Mouse (Mus musculus): ENCODE measurements around the gene Brsk2.
"Not testable (repeated sequence)": the region's sequence is repeated elsewhere in the genome, so short reads cannot be mapped to it uniquely, and the experiment has no call there.

The Brsk2 gene

DNA sequence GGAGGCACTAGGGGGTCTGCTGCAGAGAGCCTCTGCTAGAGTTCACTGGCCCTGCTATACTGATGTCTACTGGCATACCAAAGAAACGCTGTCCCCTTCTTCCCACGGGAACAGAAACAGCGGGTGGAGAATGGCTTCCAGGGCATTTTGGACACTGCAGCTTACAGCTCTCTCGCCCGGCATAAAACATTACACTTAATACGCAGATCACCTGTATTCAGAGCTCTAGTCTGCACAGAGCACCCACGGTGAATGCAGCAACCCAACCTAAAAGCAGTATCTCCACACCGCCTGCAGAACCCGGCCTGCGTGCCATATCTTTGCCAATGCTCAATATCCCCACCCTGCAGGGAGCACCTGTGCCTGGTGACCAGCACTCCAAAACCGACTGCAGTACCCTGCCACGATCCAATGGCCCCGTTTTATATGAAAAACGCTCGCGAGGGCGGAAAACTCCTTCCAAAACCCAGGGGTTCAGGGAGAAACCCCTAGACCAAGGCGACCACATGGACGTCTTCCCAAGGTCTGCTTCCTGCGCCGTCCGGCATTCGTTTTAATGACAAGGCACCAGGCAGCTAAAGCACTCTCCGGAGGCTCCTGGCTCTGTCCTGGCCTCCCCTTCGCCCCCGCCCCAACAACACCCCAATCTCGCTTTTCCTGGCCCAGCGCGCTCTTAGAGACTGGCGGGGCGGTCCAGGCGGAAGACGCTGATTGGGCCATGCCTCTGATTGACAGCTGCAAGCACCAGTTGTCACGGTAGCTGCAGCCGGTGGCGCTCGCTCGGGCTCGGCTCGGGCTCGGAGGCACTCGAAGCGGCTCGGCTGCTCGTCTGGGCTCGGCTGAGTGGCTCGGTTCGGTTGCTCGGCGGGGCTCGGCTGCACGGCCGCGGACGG, at the start of gene Brsk2:
Gene Brsk2, plus strand, starts transcription at position 846 of the 893 bp plus-strand sequence.
- peak; percentile 97 for DNase-seq

DNA sequence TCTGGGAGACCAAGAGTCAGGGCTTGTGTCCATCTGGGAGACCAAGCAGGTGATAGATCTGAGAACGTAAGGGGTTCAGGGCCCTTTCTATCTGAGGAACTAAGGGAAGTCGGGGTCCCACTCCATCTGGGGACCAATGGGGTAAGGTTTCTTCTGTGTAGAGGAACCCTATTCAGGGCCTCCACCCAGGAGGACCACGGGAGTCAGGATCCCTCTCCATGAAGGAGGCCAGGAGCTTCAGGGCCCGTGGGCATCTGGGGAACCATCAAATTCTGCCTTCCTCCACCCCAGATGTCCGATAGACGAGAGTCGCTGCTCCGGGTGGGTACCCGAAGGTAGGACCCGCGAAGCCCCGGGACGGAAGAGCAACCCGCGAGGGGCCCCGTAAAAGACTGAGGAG, 47.7 kb upstream of the Brsk2 start:
- peak; percentile 43 for DNase-seq

DNA sequence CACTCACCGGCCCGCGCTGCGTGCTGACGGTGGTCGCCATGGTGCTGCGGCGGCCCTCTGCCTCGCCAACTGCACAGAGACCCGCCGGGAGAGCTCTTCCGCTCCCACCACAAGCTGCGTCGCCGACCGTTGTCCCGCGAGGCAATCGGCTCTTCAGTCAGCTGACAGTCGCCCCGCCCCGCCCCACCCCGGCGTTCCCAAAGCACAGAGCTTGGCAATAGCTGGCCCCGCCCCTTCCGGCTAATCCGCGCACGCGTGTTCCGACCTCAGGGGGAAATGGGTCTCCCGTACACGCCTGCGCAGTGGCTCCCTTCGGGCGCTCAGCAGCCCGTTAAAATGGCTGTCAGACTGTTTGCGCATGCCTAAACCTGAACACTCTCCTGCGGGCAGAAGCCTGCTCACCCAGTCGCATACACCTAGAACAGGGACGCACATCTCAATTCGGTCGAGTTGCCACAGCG, 47.3 kb upstream of the Brsk2 start:
- peak; percentile 99 for DNase-seq

DNA sequence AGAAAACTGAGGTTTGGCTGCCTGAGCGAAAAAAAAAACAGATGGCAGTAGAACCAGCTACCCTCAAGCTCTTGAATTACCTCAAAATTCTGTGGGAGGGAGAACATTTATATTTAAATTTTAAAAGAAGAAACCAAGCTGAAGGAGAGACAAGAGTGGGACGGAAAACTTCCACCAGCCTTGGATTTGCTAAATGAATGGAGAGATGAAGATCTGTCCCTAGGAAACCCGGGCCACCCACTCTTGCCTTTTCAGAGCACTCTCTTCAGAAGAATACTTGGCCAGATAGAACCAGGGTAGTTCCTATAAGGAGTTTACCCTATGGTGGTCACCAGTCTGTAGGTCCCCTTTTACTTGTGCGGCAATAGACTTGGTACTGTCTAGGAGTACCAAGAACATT, 46.8 kb upstream of the Brsk2 start:
- DNase-seq: no peak

DNA sequence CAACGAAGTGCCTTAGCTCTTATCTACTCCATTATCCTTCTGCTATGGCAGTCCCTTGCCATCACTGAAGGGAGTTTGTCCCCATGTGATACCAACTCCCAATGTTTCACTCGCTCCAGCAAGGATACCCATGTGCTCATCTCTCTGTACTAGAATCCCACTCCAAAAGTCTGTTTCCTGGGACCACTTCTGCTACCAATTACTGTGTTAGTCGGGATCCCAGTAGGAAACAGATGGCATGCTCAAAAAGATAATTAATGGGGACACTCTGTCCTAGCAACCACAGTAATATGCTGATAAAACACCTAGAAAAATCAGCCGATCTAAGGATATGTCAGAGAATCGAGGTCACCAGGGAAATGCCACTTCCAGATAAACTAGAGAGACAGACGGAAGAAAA, 41.0 kb upstream of the Brsk2 start:
- peak; percentile 62 for DNase-seq

DNA sequence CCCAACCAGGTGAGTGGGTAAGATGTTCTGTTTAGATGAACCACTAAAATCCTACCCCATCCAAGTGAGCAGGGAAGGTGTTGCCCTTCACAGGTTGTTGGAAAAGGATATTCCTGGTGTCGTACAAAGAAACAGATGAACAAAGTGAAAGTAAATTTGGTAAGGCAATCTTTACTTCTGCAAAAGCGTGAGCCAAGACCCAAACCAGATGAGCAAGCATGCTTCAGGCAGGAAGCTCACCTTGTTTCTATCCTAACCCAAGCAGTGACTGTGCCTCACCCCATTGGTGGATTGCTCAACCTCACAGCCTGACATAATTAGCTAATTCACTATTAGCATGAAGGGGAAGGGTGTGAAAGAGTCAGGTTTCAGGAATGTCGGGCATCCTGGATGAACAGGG, 38.2 kb upstream of the Brsk2 start:
- DNase-seq: no peak

DNA sequence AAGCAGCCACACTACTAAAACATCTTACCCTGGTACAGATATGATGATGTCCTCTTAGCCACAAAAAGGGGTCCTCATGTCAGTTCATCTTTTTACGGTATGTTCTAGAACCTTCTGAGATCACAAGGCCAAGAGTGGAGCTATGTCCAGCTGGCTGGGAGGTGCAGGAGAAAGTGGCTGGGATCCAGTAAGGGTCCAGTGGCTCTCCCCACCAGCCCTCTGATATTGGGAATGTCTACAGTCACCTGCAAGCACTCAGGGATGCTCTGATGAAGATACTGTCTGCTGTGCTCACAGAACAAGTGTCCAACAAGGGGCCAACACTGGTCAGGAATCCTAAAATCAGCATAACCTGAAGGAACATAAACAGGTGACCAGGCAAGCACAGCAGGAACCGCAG, 31.1 kb upstream of the Brsk2 start, which contains the start of gene Tollip:
Gene Tollip, minus strand, starts transcription at position 101 of the 400 bp plus-strand sequence.
- no peak for DNase-seq

DNA sequence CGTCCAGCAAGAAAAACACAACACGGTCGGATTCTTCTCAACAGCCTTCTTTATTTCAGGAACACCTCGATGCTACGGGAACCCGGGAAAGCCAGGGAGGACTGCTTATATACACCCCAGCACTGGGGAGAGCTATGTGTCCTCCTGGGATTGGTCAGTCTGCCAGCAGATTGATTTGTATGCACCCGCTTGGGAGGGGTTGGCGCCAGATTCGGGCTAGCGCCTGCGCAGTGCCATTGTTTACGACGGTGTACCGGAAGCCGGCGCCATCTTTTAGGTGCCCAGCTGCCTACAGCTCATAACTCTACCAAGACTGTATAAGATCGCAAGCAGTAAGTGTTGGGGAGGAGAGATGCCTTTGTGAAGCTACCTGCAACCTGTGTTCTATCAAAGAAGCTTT, 25.4 kb upstream of the Brsk2 start:
- DNase-seq: not testable (repeated sequence)

DNA sequence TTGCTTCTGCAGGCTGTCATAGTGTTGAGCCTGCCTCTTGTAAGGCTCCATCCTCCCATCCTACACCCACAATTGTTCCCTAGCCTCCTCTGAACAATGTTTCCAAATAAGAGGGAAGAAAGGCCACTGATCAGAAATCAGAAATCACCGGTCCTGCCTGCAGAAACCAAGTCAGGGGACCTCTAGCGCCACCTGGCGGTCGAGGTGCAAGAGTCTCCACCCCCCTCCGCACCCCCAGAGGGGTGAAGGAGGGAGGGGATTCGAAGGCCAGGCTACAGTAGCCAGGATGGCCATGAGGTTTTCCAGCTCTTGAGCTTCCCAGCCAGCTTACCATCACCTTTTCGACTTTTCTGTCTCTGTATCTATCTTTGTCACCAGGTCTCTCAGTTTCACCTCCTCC, 24.6 kb upstream of the Brsk2 start:
- DNase-seq: peak; percentile 74

DNA sequence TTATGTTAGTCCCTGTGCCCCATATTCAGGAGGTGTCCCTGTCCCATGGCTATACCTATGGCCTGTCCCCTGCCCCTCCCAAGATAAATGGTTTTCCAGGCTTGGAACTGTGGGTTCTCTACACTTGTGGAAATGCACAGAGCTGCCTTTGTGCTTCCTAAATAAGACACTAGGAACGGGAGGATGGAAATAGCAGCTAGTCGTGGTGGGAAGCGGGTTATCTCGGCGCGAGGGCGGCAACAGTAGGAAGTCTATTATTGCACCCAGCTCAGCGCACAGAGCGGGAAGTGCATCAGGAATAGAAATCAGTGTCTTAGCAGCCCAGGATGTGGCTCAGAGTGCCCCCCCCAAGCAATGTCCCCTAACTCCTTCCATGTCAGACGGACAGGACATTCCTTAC, 20.9 kb upstream of the Brsk2 start:
- DNase-seq: no peak

DNA sequence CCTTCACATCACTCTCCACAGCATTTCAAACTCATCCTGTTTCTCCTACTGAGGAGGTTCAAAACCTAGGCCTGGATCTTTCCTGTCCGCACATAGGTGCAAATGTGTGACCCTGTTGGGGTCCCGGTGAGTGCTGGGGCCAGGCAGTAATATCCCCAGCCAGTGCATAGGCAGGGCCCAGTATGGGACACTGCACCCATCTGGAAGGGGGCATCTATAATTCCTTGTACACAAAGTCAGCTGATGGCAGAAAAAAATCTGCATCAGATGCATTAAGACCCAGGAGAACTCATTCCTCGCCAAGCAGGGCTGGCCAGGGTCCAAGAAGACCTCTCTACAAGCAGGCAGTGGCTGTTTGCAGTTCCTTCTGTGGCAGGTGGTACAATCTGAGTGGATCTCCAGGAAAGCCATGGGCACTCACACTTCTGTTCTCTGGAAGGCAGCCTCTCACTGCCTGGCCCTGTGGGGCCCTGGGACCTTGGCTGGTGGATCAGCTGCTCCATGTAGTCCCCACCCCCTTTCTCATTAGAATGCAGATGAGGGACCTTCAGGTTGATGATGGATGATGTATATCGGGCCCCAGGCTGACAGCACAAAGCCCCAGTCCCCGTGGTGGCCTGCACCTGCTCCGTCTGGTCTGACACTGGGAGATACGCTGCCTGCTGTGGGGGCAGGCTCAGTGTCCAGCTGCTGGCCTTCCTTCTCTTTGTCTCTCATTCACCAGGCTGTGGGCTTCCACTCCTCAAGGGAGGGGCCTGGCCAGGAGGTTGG, 15.2 kb upstream of the Brsk2 start:
- peak; percentile 36 for DNase-seq

DNA sequence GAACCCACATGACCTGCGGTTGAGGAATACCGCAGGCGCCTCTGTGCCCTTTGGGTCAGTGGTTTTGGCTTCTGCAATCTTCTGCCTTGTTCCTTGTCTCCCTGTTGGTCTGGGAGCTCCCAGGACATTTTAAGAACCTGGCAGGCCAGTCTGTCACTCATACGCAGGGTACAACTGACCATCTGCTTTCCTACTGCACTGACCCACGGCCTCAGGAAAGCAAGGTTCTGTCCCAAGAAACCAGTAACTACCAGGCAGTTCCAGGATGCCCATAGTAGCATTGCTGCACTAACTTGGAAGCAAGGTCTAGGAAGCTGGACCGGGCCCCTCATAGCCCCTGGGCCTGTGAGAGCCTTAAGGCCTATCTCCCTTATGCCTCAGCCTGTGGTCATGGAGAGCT, 14.6 kb upstream of the Brsk2 start:
- DNase-seq: peak; percentile 59

DNA sequence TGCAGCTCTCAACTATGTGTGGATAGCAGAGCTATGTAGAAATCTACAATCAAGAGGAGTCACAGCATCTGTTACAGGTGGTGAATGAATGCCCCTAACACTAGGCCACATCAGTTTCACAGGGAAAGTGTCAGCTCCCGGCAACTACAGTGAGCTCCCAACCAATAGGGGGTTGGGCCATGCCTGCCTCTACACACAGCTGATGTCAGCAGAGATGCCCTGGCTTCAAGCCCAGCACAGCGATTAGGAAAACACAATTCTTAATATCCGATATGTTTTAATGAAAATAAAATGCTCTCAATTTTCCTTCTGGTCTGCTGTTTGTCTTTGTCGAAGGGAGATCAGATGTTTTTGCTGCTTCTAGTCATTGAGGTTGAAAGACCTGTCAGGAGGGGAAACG, 6.1 kb upstream of the Brsk2 start:
- no peak for DNase-seq

DNA sequence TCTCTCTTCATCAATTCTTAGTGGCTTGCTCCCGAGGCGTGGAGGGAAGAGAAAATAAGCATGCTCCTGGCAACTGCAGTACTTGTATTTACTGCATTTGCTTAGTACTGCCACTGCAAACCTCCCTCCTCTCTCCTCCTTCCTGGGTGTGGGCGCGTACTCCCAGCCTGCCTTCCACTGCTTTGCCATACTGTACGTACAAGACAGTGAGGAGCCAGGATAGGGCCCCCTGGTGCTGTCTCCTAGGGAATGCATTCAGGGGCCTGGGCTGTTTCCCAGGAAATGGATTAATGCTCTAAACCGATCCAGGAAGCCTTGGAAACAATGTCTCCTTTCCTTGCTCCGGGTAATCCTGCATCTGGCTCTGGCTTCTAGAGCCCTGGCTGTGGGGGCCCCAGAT, 3.6 kb upstream of the Brsk2 start:
- DNase-seq: peak; percentile 45

DNA sequence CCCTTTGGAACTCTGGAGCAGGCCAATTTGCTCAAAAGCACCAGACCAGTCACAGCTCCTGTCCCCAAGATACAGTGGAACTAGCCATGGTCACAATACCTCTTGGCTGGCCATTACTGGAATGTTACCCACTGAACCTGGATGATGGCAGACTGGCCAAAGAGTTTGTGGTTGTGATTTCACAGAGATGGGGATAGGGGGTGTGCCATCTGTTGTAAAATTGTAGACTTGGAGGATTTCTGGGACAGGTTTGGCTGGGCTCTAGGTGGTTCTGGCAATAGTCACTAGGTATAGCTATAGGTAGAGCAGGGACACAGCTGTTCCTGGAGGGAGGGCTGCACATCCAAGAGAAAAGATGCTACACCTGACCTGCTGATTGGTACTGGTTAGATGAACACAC, 2.0 kb upstream of the Brsk2 start:
- DNase-seq: peak; percentile 59

DNA sequence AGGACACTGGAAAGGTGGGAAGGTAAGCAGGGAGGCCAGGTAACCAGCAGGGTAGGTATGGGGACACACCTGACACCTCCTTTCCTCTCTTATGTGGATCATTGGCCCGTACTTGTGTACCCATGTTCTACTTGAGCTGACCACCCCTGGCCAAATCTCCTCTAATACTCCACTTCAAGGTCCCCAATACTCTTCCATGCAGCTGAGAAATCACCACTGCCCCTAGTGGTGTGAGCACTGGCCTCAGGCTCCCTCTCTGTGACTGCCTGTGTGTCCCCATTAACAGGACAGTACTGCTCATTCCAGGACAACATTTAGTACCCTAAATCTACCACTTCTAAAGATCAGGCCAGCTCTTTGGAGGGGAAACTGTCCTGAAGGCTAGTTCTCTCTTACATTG, 1.5 kb upstream of the Brsk2 start:
- peak; percentile 70 for DNase-seq

DNA sequence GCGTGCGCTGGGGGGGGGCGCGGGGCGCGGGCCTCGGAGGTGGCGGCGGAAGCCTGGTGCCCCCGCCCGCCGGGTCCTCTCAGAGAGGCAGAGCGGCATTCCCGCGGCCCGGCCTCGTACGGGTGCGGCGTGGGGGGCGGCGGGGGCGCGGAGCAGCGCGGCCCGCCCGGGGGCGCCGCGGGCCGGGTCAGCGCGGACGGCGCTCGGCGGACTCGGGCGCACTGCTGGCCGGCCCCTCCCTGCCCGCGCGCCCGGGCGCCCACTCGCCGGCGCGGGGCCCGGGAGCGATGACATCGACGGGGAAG, 200 bp downstream of the Brsk2 start:
- no peak for DNase-seq

DNA sequence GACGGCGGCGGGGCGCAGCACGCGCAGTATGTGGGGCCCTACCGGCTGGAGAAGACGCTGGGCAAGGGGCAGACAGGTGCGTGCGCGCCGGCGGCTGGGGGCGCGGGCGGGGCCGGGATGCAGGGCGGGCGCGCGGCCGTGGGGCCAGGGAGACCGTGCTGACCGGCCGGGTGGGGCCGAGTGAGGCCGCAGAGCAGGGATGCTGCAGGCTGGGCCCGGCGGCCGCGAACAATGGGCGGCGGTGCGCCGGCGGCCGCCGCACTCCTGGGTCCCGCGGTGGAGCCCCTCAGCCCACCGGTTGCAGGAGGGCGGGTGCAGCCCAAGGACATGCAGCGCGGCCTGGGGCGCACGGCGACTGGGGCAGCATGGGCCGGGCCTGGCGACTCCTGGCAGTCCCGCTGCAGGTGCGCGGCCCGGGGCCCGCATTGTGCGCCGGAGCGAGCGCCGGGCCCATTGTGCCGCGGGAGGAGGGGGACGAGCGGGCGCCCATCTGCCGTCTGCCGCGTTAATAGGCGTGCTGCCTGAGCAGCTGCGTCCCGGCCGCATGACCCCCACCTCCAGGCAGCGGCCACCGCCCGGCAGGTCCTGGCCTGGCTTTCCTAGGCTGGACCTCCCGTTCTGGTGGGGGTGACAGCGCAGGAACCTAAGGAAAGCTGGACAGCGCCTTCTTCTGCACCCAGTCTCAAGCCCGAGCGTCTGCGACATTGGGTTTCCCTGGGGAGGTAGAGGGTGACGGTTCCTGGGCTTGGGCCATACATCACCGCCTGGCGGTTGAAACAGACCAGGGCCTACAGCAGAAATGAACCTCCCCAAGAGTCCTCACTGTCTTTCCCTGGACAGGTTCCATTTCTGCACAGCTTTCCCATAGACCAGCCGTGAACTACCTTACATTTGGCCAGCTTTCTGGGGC, 808 bp downstream of the Brsk2 start:
- DNase-seq: peak; percentile 78

DNA sequence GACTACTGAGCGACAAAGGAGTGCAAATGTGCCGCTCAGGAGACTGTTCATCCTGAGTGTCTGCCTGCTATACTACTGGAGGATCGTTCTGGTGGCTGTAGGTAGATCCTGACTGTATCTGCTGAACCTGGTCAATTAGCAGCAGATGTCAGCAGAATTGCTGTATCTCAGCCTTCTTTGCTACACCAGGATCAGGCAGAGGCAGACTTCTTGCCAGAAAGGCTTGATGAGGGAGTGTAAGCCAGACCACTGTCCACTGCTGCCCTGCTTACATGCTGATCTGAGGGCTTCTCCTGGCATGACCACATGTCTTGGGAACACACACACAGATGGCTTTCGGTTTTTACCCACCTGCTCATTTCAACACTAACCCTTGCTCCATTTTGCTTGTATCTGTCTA, 2.3 kb downstream of the Brsk2 start:
- DNase-seq: peak; percentile 54

DNA sequence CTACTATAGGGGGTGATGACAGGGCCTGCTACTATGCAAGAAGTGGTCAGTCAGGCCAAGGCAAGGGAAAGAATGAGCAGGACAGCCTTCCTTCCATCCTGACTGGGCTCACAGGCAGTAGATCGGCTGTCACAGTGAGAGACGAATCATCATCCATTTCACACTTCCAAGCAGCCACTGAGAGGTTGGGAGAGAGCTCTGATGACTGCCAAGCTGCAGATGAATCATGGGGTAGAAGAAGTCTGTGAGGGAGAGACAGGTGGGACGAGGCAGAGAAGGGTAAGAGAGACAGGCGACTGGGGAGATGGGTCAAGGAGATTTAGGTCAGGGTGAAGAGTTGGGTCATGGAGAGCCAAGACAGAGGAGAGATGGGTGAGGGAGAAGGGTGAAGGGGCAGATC, 3.4 kb downstream of the Brsk2 start:
- DNase-seq: peak; percentile 62

DNA sequence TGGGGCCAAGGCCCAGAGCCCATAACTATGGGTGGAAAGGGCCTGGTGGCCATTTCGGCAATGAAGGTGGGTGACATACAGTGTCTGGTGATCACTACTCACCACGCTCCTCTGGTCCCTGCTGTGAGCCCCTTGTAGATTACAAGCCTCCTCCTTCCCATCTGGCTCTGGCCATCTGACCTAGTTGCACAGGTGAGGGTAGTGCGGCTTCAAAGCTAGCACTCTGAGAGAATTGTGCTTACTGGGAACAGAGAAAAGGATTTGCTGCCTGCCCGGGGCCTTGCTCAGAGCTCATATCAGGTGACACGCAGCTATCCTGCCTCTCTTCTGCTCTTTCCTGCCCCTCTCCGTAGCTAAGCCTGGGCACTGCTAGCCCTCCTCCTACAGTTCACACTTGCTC, 4.1 kb downstream of the Brsk2 start:
- peak; percentile 64 for DNase-seq

DNA sequence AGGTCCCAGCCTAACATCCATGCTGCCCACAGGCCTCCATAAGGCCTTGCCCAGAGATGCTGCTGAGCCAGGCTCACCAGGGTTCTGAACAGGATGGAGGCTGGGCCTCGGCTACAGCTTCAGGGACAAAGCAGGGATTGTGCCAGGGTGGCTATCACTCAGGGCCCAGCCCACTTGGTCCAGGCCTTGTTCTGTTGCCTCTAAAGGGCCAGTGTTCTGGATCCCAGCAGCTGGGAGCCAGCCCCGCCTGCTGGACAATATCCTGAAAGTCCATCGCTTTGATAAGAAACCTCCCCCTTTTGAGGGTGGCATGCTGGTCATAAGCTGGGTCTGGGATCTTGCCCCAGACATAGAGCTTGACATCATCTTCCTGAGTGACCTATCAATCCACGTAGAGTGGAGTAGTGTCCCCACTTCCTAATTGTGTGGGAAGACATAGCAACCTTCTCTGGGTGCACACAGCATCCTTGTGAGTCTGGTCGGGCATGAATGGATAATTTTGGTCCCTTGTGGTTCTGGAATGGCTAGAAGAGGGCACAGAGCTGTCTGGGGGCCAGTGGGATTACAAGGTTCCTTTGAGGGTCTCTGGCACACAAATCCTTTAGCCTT, 6.1 kb downstream of the Brsk2 start:
- DNase-seq: peak; percentile 61

DNA sequence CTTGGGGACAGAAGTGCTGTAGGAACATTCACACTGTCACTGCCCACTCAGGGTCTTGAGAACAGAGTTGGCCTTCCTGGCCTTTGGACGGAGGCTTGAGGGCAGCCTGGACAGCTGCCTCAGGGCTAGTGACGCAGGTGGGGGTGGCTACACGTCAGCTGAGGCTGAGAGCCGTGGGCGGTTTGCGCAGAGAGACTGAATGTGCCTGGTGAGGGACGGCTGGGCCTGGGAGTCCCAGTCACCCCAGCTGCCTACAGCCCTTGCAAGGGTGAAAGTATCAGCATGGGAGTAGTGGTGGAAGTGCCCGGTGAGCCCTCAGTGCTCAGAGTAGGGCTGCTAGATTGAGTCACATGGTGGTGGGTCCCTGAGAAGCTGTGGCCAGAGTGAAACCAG, 6.6 kb downstream of the Brsk2 start:
- DNase-seq: peak; percentile 55

Data from cerebellum, adult 9-10 months (tissue).